Mouse (Mus musculus) left cerebral cortex, adult 18-20 months (tissue): ENCODE results near the gene Urm1. TPM values are rescaled to one million over a fixed set of nuclear protein-coding genes. Genes with fewer than 3 reads are reported as not detected.

Experiments
- microRNA-seq, 2 experiments: library from miRNA; unstranded; fragments of <30 nt; microRNA quantifications; one replicate each; pipeline ENCODE4 v1.2.0; 2021
- total RNA-seq, 2 experiments: library from RNA; stranded (reverse); gene quantifications; 2 replicates each; pipeline ENCODE4 v1.2.3; 2021

Urm1 gene
- total RNA-seq, 2 experiments from 2014 or later, result 48.1 to 49.6 TPM

Small RNAs within 50 kb of the gene (microRNA-seq; reads per million reads assigned to microRNA genes)
- 0 reads per million in 2 experiments for gene Mir219a-2
- gene Mir219b, result 0 reads per million in 2 experiments

Other genes starting within 250 kb of the Urm1 start
- 100 to 1,000 TPM in 1 of 2 experiments, 10 to 100 TPM in 1; 91.4 to 100 TPM for gene Rapgef1, start 200.4 kb upstream of the Urm1 start, total RNA-seq
- 1 to 10 TPM; 2.1 to 2.5 TPM for gene Gm13420, start 68.4 kb upstream of the Urm1 start, total RNA-seq
- gene Gm13547, start 60.8 kb upstream of the Urm1 start, total RNA-seq, result not detected
- gene Coq4, start 32.6 kb upstream of the Urm1 start, total RNA-seq, result 10 to 100 TPM; 26.5 to 27.9 TPM
- gene Trub2, start 31.6 kb upstream of the Urm1 start, total RNA-seq, result 10 to 100 TPM; 39.3 to 39.5 TPM
- 10 to 100 TPM; 72.1 to 75.8 TPM for gene Slc27a4, start 17.4 kb upstream of the Urm1 start, total RNA-seq
- gene Cercam, start 49.1 kb downstream of the Urm1 start, total RNA-seq, result 1 to 10 TPM; 7.4 to 9.9 TPM
- gene Odf2, start 69.1 kb downstream of the Urm1 start, total RNA-seq, result 10 to 100 TPM; 84.6 to 94.6 TPM
- gene Gle1, start 115.4 kb downstream of the Urm1 start, total RNA-seq, result 10 to 100 TPM; 44.0 to 49.5 TPM
- gene Sptan1, start 145.5 kb downstream of the Urm1 start, total RNA-seq, result 100 to 1,000 TPM; 825 to 827 TPM
- 10 to 100 TPM; 39.5 to 45.2 TPM for gene Wdr34, start 228.8 kb downstream of the Urm1 start, total RNA-seq
- gene Set, start 237.3 kb downstream of the Urm1 start, total RNA-seq, result 100 to 1,000 TPM; 191 to 199 TPM